Mouse (Mus musculus) gastrocnemius, postnatal 4 days (tissue): ENCODE data around the gene Ppp2r5e. TPM values are rescaled to one million over a fixed set of nuclear protein-coding genes. Genes with fewer than 3 reads are reported as not detected.

Experiments used
- DNase-seq, 2 experiments: peaks; one replicate each; pipeline ENCODE4 v3.0.0; 2021 to 2022; ENCODE audit warnings: low spot score in 2 of 2, mixed read lengths in 2 of 2
- total RNA-seq, 2 experiments: library from RNA; stranded (reverse); gene quantifications; 2 replicates each; pipeline ENCODE4 v1.2.3; 2021

Ppp2r5e gene
- total RNA-seq, 2 experiments from 2014 or later: 32.3 to 37.3 TPM

DNA sequence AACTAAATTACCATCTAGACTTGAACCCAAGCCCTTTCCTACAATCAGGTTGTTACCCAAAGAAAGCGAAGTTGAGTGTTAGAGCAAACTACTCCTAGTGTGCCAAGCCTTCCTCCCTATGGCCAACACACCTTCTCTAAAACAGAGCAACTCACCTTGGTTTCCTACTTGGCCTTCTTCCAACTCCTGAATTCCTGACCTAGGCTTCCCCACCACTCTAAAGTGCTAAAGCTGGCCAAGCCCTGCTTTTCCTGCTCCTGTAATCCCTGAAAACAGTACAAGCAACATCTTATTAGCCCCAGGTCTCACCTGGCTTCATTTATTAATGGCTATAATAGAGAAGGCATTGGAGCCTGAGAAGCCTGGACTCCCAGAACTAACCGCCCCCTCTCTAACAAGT is 17.0 kb downstream of the Ppp2r5e start:
- DNase-seq: no peak

- DNase-seq: no peak
Measured at GRCm38 (mm10) chr12:75577255-75577654, 18.8 kb downstream of the Ppp2r5e start.

GRCm38 (mm10) chr12:75572271-75572670 is 23.8 kb downstream of the Ppp2r5e start:
- DNase-seq: no peak

DNA sequence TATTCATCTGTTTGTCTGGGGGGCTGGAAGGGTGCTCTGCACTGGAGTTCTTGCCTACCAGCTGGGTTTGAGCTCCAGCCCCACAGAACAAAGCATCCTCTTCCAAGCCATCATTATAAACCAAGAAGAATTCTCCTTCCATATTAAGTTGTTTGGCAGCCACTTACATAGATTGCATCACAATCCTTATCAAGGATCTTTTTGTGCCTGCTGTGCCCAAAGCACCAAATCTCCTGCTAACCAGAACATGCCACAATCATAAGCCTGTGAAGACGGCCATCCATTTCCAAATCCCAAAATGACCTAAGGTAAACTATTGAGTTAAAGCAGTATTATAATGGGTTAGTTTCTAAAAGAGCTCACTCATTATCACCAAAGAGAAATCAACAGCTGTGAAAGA is 25.9 kb downstream of the Ppp2r5e start:
- DNase-seq: no peak

- DNase-seq: no peak
Measured at GRCm38 (mm10) chr12:75567745-75568144, 28.3 kb downstream of the Ppp2r5e start.

DNA sequence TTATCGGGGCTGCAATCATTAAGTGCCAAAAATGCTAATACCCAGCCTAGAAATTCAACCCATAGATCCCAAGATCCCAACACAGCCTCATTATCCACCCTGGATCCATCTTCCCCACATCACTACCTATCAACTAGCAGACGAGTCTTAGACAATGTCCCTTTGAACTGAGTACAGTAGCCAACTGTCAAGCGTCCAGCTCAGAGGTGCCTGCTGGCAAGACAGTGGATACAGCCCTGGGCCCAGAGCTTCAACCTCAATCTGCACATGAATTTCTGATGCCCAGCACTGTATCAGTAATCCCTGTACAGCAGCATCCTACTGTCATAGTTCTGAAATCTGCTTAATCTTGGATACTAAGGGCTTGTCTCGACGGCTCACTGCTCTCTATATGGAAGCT is 30.3 kb downstream of the Ppp2r5e start:
- no peak for DNase-seq

DNA sequence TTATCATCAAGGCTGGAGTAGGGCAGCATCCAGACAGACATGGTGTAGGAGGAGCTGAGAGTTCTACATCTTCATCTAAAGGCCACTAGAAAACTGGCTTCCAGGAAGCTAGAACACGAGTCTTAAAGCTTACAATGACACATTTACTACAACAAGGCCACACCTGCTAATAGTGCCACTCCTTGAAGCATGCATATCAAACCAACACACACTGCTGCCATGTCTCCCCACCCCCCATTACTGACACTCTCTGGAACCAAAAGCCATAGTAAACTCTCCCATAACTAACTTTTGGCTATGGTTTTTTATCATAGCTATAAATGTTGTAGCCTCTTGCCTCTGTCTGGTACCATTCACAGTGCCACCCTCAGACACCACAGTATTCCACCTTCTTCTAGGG is 31.5 kb downstream of the Ppp2r5e start:
- no peak for DNase-seq

DNA sequence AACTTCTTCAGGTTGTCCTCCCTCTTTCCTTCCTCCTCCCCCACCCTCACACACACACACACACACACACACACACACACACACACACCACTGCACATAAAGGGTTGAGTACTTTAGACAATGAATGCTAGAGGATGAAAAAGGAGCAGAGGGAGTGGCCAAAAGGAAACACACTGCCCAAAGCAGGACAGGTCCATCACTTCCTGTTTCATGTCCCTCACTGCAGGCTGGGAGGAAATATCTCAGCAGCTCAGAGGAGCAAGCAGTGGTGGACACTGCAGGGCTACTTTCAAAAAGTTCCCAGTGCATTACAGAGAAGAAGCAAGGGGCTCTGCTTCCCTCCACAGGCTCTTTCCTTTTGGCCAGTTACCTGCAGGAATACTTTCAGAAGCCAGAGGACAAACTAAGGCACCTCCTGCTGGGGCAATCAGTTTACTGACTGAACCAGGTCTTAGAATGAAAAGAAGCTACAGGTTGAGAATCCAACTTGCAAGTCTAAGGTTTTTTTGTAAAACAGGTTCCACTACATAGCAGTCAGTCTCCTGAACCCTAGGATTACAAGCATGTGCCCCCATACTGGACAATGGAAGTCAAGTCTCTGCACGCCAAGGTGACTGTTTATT is 32.9 kb downstream of the Ppp2r5e start:
- DNase-seq: no peak

- no peak for DNase-seq
Measured at GRCm38 (mm10) chr12:75560681-75561387, 35.2 kb downstream of the Ppp2r5e start.

- DNase-seq: no peak
Measured at GRCm38 (mm10) chr12:75559196-75559595, 36.8 kb downstream of the Ppp2r5e start.

GRCm38 (mm10) chr12:75557813-75558212 is 38.2 kb downstream of the Ppp2r5e start:
- no peak for DNase-seq

DNA sequence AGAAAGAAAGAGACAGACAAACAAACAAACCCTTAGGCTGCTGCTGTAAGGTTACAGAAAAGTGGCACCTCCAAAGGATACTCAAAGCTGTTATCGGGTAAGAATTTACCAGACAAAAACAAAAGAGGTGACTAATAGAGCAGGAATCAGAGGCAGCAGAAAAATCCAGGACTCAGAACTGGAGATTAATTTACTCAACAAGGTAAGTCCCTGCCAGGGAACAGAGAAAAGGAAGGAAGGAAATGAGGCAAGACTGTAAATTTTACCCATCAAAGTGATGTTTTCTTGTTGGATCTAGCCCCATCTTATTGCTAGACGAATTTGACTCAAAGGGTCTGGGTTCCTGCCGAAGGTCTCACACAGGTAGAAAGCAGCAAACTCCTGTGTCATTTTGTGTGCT is 41.0 kb downstream of the Ppp2r5e start:
- DNase-seq: no peak

GRCm38 (mm10) chr12:75552296-75552695 is 43.7 kb downstream of the Ppp2r5e start:
- DNase-seq: no peak

DNA sequence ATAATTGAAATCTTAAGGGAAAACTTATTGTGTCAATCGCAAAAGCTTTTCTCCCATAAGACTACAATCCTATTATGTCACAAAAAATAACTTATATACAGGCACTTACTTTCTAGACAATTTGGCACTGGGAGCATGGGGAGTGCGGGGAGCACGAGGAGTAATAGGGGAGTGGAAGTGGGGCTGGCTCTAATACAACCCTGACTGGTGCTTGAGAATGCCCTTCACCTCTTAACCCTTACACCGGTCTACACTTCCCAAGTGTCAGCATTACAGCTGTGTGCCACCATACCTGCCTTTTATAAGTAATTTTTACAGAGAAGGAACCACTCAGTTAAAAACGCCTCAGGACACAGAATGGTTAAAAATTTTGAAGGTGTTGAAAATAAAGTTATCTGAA is 44.4 kb downstream of the Ppp2r5e start:
- no peak for DNase-seq

DNA sequence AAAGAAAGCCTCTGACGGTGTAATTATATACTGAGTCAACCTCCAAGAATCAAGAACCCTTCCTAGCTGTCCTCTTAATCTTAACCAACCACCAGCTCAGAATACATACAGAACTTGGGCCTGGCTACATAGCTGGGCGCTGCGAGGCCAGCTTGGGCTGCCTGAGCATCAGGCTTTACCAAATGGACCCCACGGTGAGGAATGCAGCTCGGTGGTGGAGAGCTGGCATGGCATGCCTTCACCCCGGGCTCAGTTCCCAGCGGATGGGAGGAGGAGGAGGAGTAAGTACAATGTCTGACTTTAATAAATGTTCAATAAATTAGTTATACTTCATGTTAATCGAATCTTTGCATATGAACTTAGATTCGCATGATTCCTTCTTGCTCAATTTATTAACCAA is 47.0 kb downstream of the Ppp2r5e start:
- no peak for DNase-seq

GRCm38 (mm10) chr12:75547174-75547573 is 48.9 kb downstream of the Ppp2r5e start:
- DNase-seq: no peak

- no peak for DNase-seq
Measured at GRCm38 (mm10) chr12:75546241-75546640, 49.8 kb downstream of the Ppp2r5e start.

GRCm38 (mm10) chr12:75545431-75545925 is 50.6 kb downstream of the Ppp2r5e start:
- no peak for DNase-seq

- no peak for DNase-seq
Measured at GRCm38 (mm10) chr12:75544666-75545065, 51.4 kb downstream of the Ppp2r5e start.

DNA sequence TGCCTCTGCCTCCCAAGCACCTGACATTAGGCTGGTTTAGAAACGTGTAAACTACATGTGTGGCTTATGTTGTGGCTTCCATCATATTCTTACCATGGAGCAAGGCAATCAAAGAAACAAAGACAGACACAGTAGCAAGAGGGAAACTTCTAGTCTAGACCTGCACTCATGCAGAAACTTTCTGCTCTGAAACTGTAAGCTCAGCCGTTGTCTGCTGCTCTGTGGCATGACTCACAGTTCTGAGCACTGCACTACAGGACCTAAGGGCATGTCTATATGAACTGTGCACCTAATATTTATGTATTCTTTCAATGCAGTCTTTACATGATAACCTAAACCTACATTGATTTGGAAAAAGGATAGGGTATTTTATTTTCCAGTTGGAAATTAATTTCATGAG is 51.8 kb downstream of the Ppp2r5e start:
- DNase-seq: no peak

DNA sequence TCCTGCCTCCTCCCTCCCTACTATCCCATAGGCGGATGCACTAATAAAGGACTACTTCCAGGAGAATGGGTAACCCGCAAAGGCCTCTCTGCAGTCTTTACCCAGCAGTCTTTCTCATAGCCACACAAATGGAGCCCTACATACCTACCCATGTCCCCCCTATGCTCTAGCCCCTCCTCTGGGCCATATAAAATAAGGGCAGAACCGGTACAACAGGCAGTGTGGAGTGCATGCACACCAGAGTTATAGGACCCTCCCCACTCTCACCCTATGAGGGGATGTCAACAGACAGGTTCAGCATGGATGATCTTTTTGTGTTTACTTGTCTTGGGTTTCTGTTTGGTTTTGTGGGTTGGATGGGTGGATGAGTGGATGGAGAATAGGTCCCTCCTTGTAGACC is 52.7 kb downstream of the Ppp2r5e start:
- no peak for DNase-seq

DNA sequence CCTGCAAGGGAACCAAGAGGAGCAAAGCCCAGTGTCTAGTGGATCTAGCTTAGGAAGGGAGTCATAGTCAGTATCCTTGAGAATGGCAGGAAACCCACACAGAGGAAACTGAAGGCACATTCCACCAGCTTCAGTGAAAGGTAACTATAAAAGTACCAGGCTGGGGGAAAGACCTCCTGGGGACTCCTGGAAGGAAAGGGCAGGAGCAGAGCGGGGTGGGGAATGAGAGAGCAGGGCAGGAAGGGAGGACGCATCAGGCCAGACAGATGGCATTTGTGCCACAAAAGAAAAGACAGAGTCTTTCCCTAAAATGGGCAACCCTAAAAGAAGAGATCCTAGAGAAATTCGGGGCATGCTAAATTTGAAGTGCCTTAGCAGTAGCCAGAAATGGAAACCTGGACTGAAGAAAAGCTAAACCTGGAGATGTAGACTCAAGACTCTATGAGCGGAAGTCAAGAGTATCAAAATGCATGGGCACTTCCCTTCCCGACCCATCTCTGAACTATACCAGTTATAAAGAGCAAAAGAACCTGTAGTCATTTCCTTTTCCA is 55.3 kb downstream of the Ppp2r5e start:
- DNase-seq: no peak

DNA sequence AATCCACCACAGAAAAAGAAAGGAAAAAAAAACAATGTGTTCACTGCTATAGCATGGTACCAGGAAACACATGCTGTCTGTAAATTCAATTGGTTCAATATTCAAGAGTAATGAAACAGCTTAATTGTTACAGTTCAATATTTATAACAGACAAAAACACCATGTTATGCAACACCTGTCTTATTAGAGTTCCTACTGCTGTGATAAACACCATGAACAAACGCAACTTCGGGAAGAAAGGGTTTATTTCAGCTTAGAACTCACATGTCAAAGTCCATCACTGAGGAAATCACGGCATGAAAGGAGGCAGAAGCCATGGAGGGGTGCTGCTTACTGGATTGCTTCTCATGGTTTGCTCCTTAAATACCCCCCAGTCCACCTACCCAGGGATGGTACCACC is 56.8 kb downstream of the Ppp2r5e start:
- DNase-seq: no peak
